Mouse (Mus musculus): ENCODE measurements around the gene Cdc6.
"Not testable (repeated sequence)": the region's sequence is repeated elsewhere in the genome, so short reads cannot be mapped to it uniquely, and the experiment has no call there.

Gene Cdc6

GRCm38 (mm10) chr11:98931513-98932292 lies 24.1 kb downstream of the Cdc6 start:
- no peak for DNase-seq (ENCODE audit: low read depth, low spot score)

- DNase-seq (ENCODE audit: low read depth, low spot score), result peak; percentile 50
Measured at GRCm38 (mm10) chr11:98932293-98933091, 24.9 kb downstream of the Cdc6 start.

GRCm38 (mm10) chr11:98933151-98933550 lies 25.6 kb downstream of the Cdc6 start:
- DNase-seq (ENCODE audit: low read depth, low spot score), result peak; percentile 75

- not testable (repeated sequence) for DNase-seq (ENCODE audit: low read depth, low spot score)
Measured at GRCm38 (mm10) chr11:98933847-98934246, 26.2 kb downstream of the Cdc6 start.

DNA sequence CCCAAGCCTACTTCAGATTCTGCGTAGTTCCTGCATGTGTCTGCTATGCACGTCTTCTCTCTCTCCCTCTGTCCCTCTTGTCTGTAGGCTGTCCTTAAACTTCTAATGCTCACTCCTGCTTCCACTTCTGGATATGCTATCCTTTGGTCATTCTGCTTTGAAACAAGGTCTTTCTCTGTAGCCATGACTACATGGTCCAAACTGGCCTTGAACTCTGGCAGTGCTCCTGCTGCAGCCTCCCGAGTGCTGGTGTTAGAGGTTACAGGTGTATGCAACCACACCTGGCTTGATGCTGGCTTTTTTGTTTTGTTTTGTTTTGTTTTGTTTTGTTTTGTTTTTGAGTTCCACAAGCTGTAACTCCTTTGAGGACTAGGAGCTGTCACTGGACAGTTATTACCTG lies 26.8 kb downstream of the Cdc6 start:
- DNase-seq (ENCODE audit: low read depth, low spot score), result no peak

- DNase-seq (ENCODE audit: low read depth, low spot score), result no peak
Measured at GRCm38 (mm10) chr11:98935123-98935522, 27.5 kb downstream of the Cdc6 start.

DNA sequence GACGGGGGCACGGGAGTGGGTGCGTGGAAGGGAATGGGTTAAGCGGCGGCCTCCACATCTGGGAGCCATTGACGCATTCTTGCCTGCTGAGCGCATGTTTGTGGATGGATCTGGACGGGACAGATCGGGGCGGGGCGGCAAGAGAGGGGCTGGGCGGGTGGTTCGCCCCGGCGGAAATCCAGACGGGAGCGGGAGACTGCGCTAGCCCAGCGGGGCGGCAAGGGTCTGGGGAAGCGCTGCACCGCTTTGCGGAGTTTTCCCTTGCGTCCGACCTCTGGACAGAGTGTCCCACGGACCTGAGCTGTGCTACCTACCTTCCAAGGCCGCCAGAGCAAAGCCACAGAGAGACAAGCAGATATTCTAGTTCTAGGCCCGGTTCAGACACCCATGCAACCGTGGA lies 28.6 kb downstream of the Cdc6 start:
- DNase-seq (ENCODE audit: low read depth, low spot score), result no peak

GRCm38 (mm10) chr11:98936606-98937409 lies 29.2 kb downstream of the Cdc6 start:
- no peak for DNase-seq (ENCODE audit: low read depth, low spot score)

GRCm38 (mm10) chr11:98937410-98937913 lies 29.9 kb downstream of the Cdc6 start:
- peak; percentile 94 for DNase-seq (ENCODE audit: low read depth, low spot score)

- DNase-seq (ENCODE audit: low read depth, low spot score), result peak; percentile 82
Measured at GRCm38 (mm10) chr11:98937914-98938694, 30.5 kb downstream of the Cdc6 start.

GRCm38 (mm10) chr11:98938701-98939083 lies 31.1 kb downstream of the Cdc6 start:
- DNase-seq (ENCODE audit: low read depth, low spot score), result no peak

DNA sequence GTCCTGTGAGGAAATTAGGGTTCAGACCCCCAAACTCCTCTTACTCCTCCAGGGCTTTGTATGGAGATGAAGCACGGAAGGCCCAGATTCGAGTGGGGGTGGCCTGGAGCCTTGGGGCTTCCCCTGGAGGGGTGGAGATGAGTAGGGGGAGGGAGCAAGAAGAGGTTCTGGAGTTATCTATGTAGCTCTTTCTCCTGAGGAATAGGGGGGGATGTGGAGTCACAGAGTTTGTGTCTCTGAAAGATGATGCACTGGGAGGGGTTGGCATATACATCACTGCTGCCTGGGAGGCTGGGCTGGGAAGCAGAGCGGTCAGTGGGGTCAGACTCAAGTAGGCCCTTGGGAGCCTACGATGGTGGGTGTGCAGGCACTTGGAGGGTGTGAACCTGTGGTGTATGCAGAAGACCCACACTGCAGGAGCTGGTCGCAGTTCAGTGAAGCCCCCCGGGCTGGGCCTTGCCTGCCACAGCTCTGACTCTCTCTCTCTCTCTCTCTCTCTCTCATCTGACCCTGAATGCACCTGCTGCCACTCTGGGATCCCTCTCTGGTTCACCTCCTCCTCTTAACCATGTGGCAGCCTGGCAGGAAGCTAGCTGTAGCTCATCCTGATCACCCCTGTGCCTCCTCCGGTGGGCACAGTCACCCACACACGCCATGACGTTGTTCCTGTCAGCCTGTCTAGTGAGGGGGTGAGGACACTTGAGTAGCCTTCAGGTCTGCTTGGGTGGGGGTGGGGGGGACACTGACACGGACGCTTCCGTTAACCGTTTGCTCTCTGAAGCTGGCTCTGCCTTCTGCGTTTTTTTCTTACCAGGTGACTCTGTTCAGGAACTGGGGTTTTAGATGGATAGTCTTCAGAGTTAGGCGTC lies 31.7 kb downstream of the Cdc6 start:
- peak; percentile 83 for DNase-seq (ENCODE audit: low read depth, low spot score)

DNA sequence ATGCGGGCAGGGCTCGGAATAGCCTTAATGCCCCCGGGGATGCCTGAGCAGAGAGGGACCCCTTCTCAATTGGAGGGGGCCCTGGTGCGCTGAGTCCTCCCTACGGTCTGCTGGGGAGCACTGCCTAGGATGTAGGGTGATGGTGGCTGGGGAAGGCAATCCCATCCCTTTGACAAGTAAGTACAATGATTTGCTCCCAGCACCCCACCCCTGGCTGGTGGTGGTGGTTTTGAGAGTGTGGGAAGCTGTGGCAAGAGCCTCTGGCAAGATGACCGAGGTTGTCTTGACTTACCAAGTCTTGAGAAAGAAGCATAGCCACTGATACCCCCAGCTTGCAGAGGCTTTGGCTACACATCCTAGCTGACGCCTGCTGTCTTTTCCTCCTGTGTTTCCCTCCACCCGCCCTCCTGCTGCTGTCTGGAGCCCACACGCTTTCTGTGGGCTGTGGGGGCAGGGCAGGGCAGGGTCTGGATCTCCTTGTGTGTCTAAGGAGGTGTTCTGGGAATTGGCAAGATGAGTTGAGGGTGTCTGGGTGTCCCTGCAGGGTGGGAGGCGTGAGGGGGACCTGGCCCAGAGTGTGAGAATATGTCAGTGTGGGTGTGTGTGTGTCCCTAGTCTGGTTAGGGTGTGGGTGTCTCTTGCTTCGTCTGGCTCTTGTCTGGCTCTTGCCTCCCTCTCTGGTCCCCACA lies 32.5 kb downstream of the Cdc6 start:
- peak; percentile 56 for DNase-seq (ENCODE audit: low read depth, low spot score)

GRCm38 (mm10) chr11:98940776-98941175 lies 33.2 kb downstream of the Cdc6 start:
- peak; percentile 38 for DNase-seq (ENCODE audit: low read depth, low spot score)

GRCm38 (mm10) chr11:98941341-98941825 lies 33.8 kb downstream of the Cdc6 start:
- DNase-seq (ENCODE audit: low read depth, low spot score), result no peak

- peak; percentile 99 for DNase-seq (ENCODE audit: low read depth, low spot score)
Measured at GRCm38 (mm10) chr11:98941826-98942550, 34.4 kb downstream of the Cdc6 start.

DNA sequence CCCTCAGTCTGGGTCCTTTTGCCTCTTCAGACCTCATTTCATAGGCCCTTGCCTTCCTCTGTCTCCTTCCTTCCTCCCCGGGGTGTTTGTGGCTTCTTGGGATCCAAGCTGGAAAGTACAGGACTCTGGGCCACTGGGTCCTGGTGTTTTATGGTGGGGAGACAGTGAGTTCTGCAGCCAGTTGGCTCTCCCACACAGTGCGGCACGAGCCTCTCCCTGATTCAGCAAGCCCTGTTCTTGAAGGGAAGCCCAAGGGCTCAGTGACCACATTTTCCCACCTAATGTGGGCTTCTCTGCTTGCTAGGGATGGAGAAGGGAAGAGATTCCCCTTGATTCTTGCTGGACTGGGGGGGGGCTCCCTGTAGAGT lies 34.9 kb downstream of the Cdc6 start:
- DNase-seq (ENCODE audit: low read depth, low spot score), result no peak

DNA sequence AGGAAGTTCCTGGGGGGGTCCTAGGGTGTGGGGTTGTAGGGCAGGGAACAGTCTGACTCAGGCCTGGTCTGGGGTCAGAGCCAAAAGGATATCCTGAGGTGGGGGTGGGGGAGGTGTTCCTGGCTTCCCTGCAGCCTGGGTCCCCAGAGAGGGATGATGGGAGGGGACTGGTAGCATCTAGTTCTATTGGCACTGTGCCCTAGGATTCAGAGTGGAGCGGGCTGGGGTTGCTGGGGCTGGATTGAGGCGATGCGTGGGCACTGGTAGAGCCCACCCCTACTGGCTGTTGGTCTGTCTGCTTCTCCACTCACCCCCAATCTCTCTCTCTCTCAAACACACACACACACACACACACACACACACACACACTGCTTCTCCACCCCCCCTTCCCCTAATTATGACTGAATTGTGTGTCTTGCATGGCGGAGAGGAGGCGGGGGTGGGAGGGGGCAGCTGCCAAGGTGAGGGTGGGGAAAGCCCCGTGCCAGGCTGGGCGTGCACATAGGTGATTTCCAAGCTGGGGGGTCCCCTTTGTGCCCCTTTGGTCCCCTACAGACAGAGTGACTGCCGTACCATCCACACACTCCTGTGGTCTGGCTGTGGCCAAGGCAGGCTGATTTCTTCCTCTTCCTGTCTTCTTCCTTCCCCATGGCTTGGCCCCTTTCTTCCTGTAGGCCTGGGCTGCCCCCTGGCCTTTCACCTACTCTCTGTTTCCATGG lies 35.5 kb downstream of the Cdc6 start:
- peak; percentile 92 for DNase-seq (ENCODE audit: low read depth, low spot score)
